Mouse (Mus musculus) heart, embryonic 13.5 days (tissue): ENCODE results near the gene Fam129c. TPM values are rescaled to one million over a fixed set of nuclear protein-coding genes. Genes with fewer than 3 reads are reported as not detected.

Experiments used
- ATAC-seq: fragments of 200-750 bp; cut with Nextera tagmentation; 2 replicates; pipeline ENCODE4 v1.8.0; 2017; ENCODE audit warnings: moderate TSS enrichment; ENCODE audit not compliant: insufficient number of reproducible peaks, low FRiP score, low TSS enrichment; ENCODE audit errors: extremely low read depth
- H3K27ac ChIP-seq: fragments of 300-500 bp; sonication (generic); replicated peaks from 2 replicates; pipeline ENCODE4 v1.5.1; 2015; ENCODE audit warnings: moderate library complexity, mild to moderate bottlenecking, inconsistent platforms
- H3K27me3 ChIP-seq: fragments of 300-500 bp; sonication (generic); replicated peaks from 2 replicates; pipeline ENCODE4 v1.6.1; 2015; ENCODE audit warnings: mild to moderate bottlenecking, inconsistent platforms
- H3K36me3 ChIP-seq: fragments of 300-500 bp; sonication (generic); 2 replicates; pipeline ENCODE4 v1.6.1; 2015; ENCODE audit warnings: mild to moderate bottlenecking, inconsistent platforms
- H3K4me1 ChIP-seq: fragments of 300-500 bp; sonication (generic); 2 replicates; pipeline ENCODE4 v1.6.1; 2015; ENCODE audit warnings: inconsistent platforms
- H3K4me2 ChIP-seq: fragments of 300-500 bp; sonication (generic); 2 replicates; pipeline ENCODE4 v1.6.1; 2015; ENCODE audit warnings: inconsistent platforms, mild to moderate bottlenecking, moderate library complexity
- H3K4me3 ChIP-seq: fragments of 300-500 bp; sonication (generic); 2 replicates; pipeline ENCODE4 v1.5.1; 2015; ENCODE audit warnings: moderate library complexity, mild to moderate bottlenecking, inconsistent platforms
- H3K9ac ChIP-seq: fragments of 300-500 bp; sonication (generic); 2 replicates; pipeline ENCODE4 v1.6.1; 2015; ENCODE audit warnings: inconsistent platforms, mild to moderate bottlenecking, moderate library complexity
- H3K9me3 ChIP-seq: fragments of 300-500 bp; sonication (generic); 2 replicates; pipeline ENCODE4 v1.6.1; 2016; ENCODE audit warnings: inconsistent platforms
- whole genome bisulfite sequencing: fragments of 180-500 bp; shearing (Covaris S2); methylation state at CpG from one replicate; pipeline ENCODE4 v1.1.7; 2015; ENCODE audit warnings: mixed read lengths; 5-methylcytosine and 5-hydroxymethylcytosine counted together
- polyA plus RNA-seq: library from polyadenylated mRNA; unstranded; fragments of >200 nt; fragmentation: Nextera tagmentation; extraction: Ambion mirVana; gene quantifications from 2 replicates; pipeline ENCODE4 v1.2.1, GENCODE M21; 2015

The Fam129c gene
- polyA plus RNA-seq, 1 experiment from 2014 or later: 1.2 TPM

DNA sequence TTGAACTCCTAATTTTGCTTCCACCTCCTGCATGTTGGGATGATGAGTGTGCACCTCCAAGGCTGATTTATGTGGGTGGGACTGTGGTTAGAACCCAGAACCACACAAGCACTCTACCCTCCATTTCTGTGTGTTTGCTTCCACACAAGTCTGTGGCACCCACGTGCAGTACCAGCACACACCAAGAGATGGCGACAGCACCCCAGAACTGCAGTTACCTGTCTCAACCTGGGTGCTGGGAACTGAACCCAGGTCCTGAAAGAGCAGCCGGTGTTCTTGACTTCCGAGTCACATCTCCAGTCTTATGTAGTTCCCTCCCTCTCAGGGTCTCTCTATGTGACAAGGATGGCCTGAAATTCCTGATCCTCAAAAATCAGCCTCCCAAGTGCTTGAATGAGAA is 33.5 kb upstream of the Fam129c start:
- Histone ChIP-seq H3K9me3 (peaks cover 7% of the 10 kb centered on the region; the same call in 1 of the 2 replicates), H3K4me2 (no peak overlapping the region), H3K4me3 (no peak overlapping the region), H3K27ac (no peak overlapping the region), H3K9ac (no peak overlapping the region), H3K27me3 (peaks cover 93% of the 10 kb centered on the region), H3K36me3 (no peaks in the 10 kb centered on the region), H3K4me1 (peaks cover 21% of the 10 kb centered on the region)
- ATAC-seq: no peak
- 77% methylated on average over 4 of the region's 4 CpGs for WGBS

DNA sequence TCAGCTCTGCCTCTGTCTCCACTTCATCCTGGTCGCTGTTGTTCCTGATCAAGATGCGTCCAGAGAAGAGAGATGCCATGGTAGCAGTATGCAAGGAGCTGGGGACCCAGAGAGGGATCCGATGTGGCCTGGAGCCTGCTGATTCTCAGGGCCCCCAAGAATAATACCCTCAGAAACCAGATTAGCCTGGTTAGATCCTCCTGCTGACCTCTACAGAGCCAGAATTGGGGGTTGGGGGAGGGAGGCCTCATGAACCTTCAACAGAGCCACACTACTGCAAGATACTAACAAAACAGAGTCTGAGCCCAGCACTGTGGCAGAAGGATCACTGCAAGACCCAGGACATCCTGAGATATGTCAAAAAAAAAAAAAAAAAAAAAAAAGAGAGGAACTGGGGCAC is 30.9 kb upstream of the Fam129c start, which contains the start of gene Nxnl1:
Gene Nxnl1 (minus strand): TSS at position 101 of the 400 bp plus-strand sequence.
- Histone ChIP-seq H3K36me3 (no peaks in the 10 kb centered on the region), H3K4me3 (no peak within 1 kb of the TSS), H3K27me3 (peaks cover 72% of the 10 kb centered on the region), H3K4me1 (peaks cover 35% of the 10 kb centered on the region), H3K9me3 (peaks cover 7% of the 10 kb centered on the region; the same call in 1 of the 2 replicates), H3K9ac (no peak within 1 kb of the TSS), H3K4me2 (no peak within 1 kb of the TSS), H3K27ac (no peak within 1 kb of the TSS)
- ATAC-seq: no peak
- WGBS: 58% methylated on average over 3 of the region's 3 CpGs

DNA sequence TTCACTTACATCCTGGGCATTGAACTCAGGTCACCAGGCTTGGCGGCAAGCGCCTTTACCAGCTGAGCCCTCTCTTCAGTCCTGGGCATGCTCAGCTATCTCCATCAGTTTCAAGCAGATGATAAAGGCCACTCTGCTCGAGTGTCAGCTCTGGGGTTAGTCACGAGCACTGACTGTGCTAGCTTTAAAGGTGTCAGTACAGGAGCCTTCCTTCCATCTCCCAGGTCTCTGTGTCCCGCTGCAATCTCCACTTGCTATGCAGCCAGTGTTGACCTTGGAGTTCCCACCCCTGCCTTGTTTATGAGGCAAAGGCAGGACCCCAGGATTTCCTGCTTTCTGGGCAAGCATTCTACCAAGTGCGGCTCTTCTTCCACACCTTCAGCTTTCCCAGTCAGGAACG is 29.9 kb upstream of the Fam129c start:
- Histone ChIP-seq H3K27me3 (peaks cover 61% of the 10 kb centered on the region), H3K9ac (no peak overlapping the region), H3K27ac (no peak overlapping the region), H3K4me1 (peaks cover 35% of the 10 kb centered on the region), H3K4me2 (no peak overlapping the region), H3K36me3 (no peaks in the 10 kb centered on the region), H3K4me3 (no peak overlapping the region), H3K9me3 (peaks cover 7% of the 10 kb centered on the region; the same call in 1 of the 2 replicates)
- ATAC-seq: no peak
- 57% methylated on average over 7 of the region's 7 CpGs for WGBS

DNA sequence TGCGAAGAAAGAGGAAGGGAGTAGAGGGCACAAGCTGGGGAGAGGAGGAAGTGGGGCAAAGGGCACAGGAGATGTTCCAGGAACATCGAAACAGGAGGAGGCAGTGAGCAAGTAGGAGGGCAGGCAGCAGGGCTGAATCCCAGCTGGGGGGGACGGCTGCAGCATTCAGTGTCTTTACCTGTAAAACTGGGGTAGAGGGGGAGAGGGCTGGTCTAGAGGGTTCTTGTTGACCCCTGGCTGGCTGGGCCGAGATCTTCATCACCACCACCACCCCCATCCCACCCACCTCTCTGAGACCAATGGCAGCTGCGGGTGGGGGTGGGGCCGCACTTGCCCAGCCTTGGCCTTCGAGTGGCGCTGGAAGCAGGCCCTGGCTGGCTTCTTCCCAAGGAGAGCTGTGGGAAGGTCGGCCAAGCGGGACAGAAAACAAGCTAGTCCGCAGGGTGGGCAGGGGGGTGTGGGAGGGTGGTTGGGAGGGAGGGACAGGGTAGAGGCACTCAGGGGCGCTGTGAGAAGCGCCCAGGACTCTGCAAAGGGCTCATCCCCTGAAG is 29.0 kb upstream of the Fam129c start, which contains the start of gene Slc27a1:
Gene Slc27a1 (plus strand): TSS at position 496 of the 551 bp plus-strand sequence.
- peak within 1 kb of the TSS; percentile 89 for H3K4me2 ChIP-seq
- peaks cover 7% of the 10 kb centered on the region; the same call in 1 of the 2 replicates for H3K9me3 ChIP-seq
- peaks cover 35% of the 10 kb centered on the region for H3K4me1 ChIP-seq
- H3K36me3 ChIP-seq: no peaks in the 10 kb centered on the region
- peaks cover 52% of the 10 kb centered on the region for H3K27me3 ChIP-seq
- H3K27ac ChIP-seq: peak within 1 kb of the TSS; percentile 6; the same call in 1 of the 2 replicates
- H3K9ac ChIP-seq: peak within 1 kb of the TSS; percentile 71
- ATAC-seq: no peak
- WGBS: 19% methylated on average over 13 of the region's 13 CpGs
- H3K4me3 ChIP-seq: peak within 1 kb of the TSS; percentile 61

DNA sequence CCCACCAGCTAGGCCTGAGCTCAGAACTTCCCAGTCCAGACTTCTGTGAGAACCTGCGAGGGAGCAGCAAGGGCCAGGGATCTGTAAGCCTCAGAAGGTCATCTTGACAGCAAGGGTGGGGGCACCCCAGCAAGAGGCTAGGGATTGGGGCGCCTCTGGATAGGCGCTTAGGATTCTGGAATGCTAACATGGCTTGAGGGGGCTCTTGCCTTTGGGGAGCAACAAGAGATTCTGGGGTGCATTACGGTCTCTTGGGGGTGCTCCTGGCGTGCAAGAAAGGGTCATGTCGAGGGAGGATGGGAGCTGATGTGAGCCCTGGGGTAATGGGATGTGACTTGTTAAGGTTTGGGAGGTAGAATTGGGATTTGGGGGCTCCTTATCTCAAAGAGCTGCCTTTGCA is 28.5 kb upstream of the Fam129c start:
- H3K36me3 ChIP-seq: no peaks in the 10 kb centered on the region
- peaks cover 6% of the 10 kb centered on the region; the same call in 1 of the 2 replicates for H3K9me3 ChIP-seq
- peak overlapping the region; percentile 89 for H3K4me2 ChIP-seq
- 23% methylated on average over 6 of the region's 6 CpGs for WGBS
- peaks cover 35% of the 10 kb centered on the region for H3K4me1 ChIP-seq
- H3K4me3 ChIP-seq: peak overlapping the region; percentile 61
- H3K9ac ChIP-seq: peak overlapping the region; percentile 71
- ATAC-seq: no peak
- peak overlapping the region; percentile 6; the same call in 1 of the 2 replicates for H3K27ac ChIP-seq
- H3K27me3 ChIP-seq: peaks cover 48% of the 10 kb centered on the region

DNA sequence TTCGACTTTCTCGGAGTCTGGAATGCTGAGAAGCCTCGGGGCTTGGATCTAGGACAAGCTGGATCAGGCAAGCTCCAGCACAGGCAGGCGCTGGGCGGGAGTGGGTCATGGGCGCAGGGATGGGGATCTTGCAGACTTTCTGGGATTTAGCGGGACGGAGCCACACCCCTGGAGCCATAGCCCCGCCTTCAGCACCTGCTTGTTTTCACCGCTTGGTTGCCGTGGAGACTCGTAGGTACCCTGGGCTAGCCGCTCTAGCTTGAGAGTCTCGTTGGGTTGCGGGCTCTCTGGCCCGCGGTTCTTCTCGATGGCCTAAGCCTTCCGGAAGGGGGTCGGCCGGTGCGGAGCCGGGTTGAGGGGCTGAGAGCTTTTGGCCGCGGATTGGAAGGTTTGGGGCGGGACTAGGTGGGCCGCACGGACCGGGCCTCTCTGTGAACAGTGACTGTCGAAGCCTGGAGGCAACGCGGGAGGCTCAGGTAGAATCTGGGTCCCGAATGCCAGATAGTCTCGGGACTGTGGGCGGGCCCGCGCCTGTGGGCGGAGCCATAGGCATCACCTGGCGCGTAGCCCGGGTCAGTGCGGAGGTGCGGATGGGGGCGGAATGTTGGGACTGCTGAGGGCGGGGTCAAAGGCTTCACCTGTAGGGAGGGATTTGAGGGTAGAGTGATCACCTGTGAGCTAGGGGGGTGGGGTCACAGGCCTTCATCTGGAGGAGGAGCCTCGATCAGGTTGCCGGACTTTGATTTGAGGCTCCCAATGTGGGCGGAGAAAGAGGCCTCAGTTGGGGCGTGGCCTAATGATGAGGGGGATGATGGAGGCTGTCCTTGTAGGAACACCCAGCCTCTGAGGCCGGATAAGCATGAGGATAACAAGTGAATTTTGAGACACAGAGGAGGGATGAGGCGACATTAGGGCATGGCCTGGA is 27.8 kb upstream of the Fam129c start:
- WGBS: under 1% methylated on average over 51 of the region's 51 CpGs
- Histone ChIP-seq H3K9me3 (no peaks in the 10 kb centered on the region), H3K4me3 (peak overlapping the region; percentile 61), H3K27ac (peak overlapping the region; percentile 40; the same call in 1 of the 2 replicates), H3K9ac (peak overlapping the region; percentile 85), H3K4me1 (peaks cover 37% of the 10 kb centered on the region), H3K36me3 (no peaks in the 10 kb centered on the region), H3K27me3 (peaks cover 41% of the 10 kb centered on the region), H3K4me2 (peak overlapping the region; percentile 89)
- ATAC-seq: peak; percentile 71

DNA sequence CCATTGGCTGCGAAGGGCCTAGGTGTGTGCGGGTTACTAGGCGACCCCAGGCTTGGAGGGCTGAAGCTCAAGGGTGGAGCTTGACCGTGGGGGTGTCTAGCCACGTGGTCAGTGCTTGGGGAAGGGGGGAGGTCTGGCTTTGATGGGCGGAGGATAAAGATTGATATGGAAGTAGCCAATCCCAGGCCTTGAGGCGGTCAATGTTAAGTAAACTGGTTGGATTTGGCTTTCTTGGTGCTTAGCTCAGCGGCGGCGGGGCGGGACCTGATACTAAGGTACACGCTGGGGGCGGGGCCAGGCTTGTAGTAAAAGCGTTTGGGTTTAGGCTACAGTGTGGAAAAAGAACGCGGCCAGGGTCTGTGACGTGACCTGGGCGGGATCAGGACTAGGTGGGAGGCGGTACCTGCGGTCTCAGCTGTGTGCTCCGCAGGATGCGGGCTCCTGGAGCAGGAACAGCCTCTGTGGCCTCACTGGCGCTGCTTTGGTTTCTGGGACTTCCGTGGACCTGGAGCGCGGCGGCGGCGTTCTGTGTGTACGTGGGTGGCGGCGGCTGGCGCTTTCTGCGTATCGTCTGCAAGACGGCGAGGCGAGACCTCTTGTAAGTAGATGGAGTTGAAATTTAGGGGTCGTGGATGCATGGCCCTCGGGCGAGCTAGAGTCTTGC is 27.0 kb upstream of the Fam129c start:
- H3K4me3 ChIP-seq: peak overlapping the region; percentile 61
- H3K4me2 ChIP-seq: peak overlapping the region; percentile 89
- peak overlapping the region; percentile 40 for H3K27ac ChIP-seq
- H3K9ac ChIP-seq: peak overlapping the region; percentile 85
- peaks cover 37% of the 10 kb centered on the region for H3K27me3 ChIP-seq
- ATAC-seq: peak; percentile 74
- H3K36me3 ChIP-seq: no peaks in the 10 kb centered on the region
- WGBS: under 1% methylated on average over 41 of the region's 41 CpGs
- peaks cover 40% of the 10 kb centered on the region for H3K4me1 ChIP-seq
- H3K9me3 ChIP-seq: no peaks in the 10 kb centered on the region

DNA sequence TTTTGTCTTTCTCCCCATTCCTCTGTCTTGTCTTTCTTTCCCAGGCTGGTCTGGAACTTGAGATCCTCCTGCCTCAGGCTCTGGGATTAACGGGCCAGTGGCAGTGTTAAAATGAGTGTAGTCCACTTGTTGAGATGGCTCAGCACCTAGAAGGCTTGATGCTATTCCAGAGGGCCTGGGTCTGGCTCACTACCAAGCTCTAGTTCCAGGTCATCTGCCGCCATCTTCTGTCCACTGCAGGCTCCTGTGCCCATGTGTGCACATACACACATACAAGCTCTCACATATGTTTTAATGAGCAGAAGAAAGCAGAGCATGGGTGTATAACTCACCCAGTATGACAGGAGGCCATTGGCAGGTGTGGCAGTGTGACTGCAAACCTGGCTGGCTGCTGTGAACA is 25.4 kb upstream of the Fam129c start:
- H3K4me2 ChIP-seq: no peak overlapping the region
- no peaks in the 10 kb centered on the region for H3K36me3 ChIP-seq
- H3K9me3 ChIP-seq: no peaks in the 10 kb centered on the region
- 77% methylated on average over 2 of the region's 2 CpGs for WGBS
- H3K4me1 ChIP-seq: peaks cover 40% of the 10 kb centered on the region
- H3K27ac ChIP-seq: no peak overlapping the region
- H3K4me3 ChIP-seq: no peak overlapping the region
- no peak for ATAC-seq
- peaks cover 23% of the 10 kb centered on the region for H3K27me3 ChIP-seq
- no peak overlapping the region for H3K9ac ChIP-seq

DNA sequence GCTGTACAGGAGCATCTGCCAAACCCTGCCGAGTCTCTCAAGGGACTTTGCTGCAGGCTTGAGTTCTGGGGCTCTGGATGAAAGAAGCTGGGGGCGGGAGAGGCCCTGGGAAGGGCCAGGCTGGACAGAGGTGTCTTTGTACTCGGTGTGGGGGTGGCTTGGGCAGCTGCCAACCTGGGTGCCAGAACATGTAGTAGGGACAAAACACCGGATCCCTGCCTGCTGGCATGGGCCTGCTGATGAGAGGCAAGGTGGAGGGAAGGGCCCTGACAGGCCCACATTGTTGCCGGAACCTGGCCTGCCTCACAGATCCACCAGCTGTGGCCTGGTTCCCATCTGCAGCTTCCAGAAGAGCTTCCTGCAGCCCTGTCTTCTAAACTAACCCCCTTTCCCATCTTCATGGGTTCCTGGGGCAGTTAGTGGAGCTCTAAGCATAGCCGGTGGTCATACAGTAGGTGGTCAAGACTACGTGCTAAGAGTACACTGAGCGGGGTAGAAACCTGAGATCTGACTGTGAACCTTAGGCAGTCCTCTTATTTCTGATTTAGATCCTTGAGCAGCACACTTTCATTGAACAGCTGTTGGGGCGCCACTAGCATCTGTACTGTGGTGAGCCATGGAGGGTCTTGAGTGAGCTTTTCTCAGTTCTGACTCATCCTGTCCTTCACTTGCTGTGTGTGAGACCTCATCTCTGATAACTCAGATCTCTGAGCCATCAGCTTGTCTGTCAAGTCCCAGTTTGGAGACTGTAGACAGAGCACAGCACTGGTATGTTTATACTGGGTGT is 24.4 kb upstream of the Fam129c start:
- no peak for ATAC-seq
- Histone ChIP-seq H3K27ac (0 out of 2 replicates have a peak overlapping the region, but pooled peaks have one; percentile 7), H3K27me3 (peaks cover 13% of the 10 kb centered on the region), H3K9ac (peak overlapping the region; percentile 25), H3K4me1 (peaks cover 40% of the 10 kb centered on the region), H3K4me3 (no peak overlapping the region), H3K36me3 (no peaks in the 10 kb centered on the region), H3K9me3 (no peaks in the 10 kb centered on the region), H3K4me2 (no peak overlapping the region)
- WGBS: 64% methylated on average over 9 of the region's 9 CpGs

DNA sequence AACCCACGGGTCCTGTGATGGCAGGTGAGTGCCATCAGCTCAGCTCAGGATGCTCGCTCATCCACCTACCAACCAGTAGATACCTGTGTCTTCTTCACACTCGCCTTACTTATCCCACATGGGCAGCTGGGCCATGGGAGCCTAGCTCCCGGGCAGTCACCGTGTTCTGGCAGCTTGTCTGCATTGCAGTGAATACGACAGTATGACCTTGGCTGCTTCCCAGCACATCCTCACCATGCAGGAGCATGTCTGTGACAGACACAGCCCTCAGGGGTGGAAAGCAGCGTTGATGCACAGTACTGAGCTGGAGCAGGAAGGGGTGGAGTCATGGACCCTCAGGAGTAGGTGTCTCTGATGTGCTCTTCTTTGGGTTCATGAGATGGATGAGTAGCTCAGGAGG is 23.0 kb upstream of the Fam129c start:
- WGBS: 61% methylated on average over 7 of the region's 7 CpGs
- ATAC-seq: no peak
- no peaks in the 10 kb centered on the region for H3K27me3 ChIP-seq
- H3K9me3 ChIP-seq: no peaks in the 10 kb centered on the region
- no peak overlapping the region for H3K4me3 ChIP-seq
- H3K4me2 ChIP-seq: no peak overlapping the region
- H3K9ac ChIP-seq: no peak overlapping the region
- H3K36me3 ChIP-seq: no peaks in the 10 kb centered on the region
- H3K27ac ChIP-seq: no peak overlapping the region
- peaks cover 28% of the 10 kb centered on the region for H3K4me1 ChIP-seq
